Mouse (Mus musculus) embryonic facial prominence, embryonic 14.5 days (tissue): ENCODE measurements at regions not wholly inside any gene's neighbourhood (a gene's known extent, or its start where the extent isn't known, plus 50 kb on each side); places are given as distances from the start of the nearest gene placed in this dataset.

Experiments used
- ATAC-seq: fragments of 200-750 bp; cut with Nextera tagmentation; 2 replicates; pipeline ENCODE4 v1.8.0; 2017; ENCODE audit warnings: low read depth, moderate number of reproducible peaks, moderate TSS enrichment
- DNase-seq: peaks from one replicate; pipeline ENCODE4 v3.0.0-alpha.2; 2015; ENCODE audit warnings: low spot score
- H3K27ac ChIP-seq: fragments of 300-500 bp; sonication (generic); replicated peaks from 2 replicates; pipeline ENCODE4 v1.5.1; 2014; ENCODE audit warnings: low read depth, mild to moderate bottlenecking, low read length, moderate library complexity
- H3K27me3 ChIP-seq: fragments of 300-500 bp; sonication (generic); replicated peaks from 2 replicates; pipeline ENCODE4 v1.6.1; 2014; ENCODE audit warnings: low read length; ENCODE audit not compliant: control insufficient read depth, insufficient read depth
- H3K36me3 ChIP-seq: fragments of 300-500 bp; sonication (generic); 2 replicates; pipeline ENCODE4 v1.6.1; 2014; ENCODE audit warnings: low read length, mixed read lengths; ENCODE audit not compliant: control insufficient read depth, insufficient read depth
- H3K4me1 ChIP-seq: fragments of 300-500 bp; sonication (generic); 2 replicates; pipeline ENCODE4 v1.6.1; 2014; ENCODE audit warnings: antibody characterized with exemption, low read length; ENCODE audit not compliant: control insufficient read depth, insufficient read depth
- H3K4me2 ChIP-seq: fragments of 300-500 bp; sonication (generic); 2 replicates; pipeline ENCODE4 v1.6.1; 2014; ENCODE audit warnings: low read depth, mild to moderate bottlenecking, low read length, moderate library complexity, mixed read lengths
- H3K4me3 ChIP-seq: fragments of 300-500 bp; sonication (generic); 2 replicates; pipeline ENCODE4 v1.5.1; 2014; ENCODE audit warnings: low read depth, mild to moderate bottlenecking, low read length
- H3K9ac ChIP-seq: fragments of 300-500 bp; sonication (generic); 2 replicates; pipeline ENCODE4 v1.6.1; 2014; ENCODE audit warnings: low read depth, mild to moderate bottlenecking, low read length, moderate library complexity, mixed read lengths
- H3K9me3 ChIP-seq: fragments of 300-500 bp; sonication (generic); 2 replicates; pipeline ENCODE4 v1.6.1; 2016; ENCODE audit warnings: low read length; ENCODE audit not compliant: control insufficient read depth
- WGBS: fragments of 180-500 bp; shearing (Covaris S2); extraction: QIAGEN DNeasy Blood & Tissue Kit; methylation state at CpG from one replicate; pipeline ENCODE4 v1.1.7; 2014; 5-methylcytosine and 5-hydroxymethylcytosine counted together

DNA sequence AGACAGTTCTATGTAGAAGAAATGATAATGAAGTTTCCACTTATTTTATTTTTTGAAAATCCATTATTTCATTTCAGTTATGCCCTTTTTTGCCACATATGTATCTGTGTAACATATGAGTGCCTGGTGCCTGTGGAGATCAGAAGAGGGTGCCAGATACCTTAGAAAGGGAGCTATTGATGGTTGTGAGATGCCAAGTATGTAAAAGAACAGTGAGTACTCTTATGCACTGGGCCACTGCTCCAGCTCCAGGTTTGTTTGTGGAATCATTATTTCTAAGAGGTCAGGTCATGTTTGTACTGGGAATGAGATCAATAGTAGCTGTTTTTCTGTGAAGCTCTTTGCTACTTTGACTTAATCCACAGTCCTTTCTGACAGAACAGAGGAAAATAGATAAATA lies 68.1 kb downstream of the Cenpw start:
- DNase-seq (no peak), ATAC-seq (no peak)
- Histone ChIP-seq H3K4me2 (no peak overlapping the region), H3K27ac (no peak overlapping the region), H3K4me1 (no peaks in the 10 kb centered on the region), H3K9ac (no peak overlapping the region), H3K36me3 (no peaks in the 10 kb centered on the region), H3K9me3 (no peaks in the 10 kb centered on the region), H3K4me3 (no peak overlapping the region), H3K27me3 (no peaks in the 10 kb centered on the region)

DNA sequence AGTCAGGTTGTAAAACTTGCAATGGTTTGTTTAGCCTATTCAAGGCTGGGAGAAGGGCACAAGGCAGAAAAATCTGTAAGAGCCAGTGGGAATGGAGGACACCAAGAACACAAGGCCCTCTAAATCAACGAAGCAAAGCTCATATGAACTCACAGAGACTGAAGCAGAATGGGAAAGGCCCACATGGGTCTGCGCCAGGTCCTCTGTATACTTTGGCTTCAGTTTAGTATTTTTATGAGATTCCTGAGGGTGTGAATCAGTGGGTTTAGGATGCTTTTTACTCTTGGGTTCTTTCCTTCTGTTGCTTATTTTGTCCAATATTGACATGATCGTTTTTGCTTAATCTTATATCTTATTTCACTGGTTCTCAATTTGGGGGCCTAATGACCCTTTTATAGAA lies 90.0 kb downstream of the Cenpw start:
- H3K4me2 ChIP-seq, result no peak overlapping the region
- no peak overlapping the region for H3K9ac ChIP-seq
- ATAC-seq (no peak), DNase-seq (no peak)
- no peaks in the 10 kb centered on the region for H3K9me3 ChIP-seq
- H3K4me1 ChIP-seq, result no peaks in the 10 kb centered on the region
- H3K27me3 ChIP-seq, result no peaks in the 10 kb centered on the region
- no peaks in the 10 kb centered on the region for H3K36me3 ChIP-seq
- H3K27ac ChIP-seq, result no peak overlapping the region
- 63% methylated on average over 3 of the region's 3 CpGs for WGBS
- no peak overlapping the region for H3K4me3 ChIP-seq

DNA sequence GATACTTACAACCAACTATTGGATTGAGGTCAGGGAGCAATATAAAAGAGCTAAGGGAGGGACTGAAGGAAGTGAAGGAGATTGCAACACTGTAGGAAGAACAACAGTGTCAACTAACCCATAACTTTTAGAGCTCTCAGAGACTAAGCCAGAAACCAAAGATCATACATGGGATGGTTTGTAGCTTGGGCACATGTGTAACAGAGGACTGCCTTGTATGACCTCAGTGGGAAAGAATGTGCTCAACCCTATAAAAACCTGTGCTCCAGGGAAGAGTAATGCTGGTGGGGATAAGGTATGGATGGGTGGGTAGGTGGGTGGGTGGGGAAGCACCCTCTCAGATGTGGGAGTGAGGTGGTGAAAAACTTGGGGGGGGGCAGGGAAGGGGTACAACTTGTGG lies 97.9 kb downstream of the Cenpw start:
- Histone ChIP-seq H3K4me2 (no peak overlapping the region), H3K4me3 (no peak overlapping the region), H3K9ac (no peak overlapping the region), H3K4me1 (no peaks in the 10 kb centered on the region), H3K27me3 (no peaks in the 10 kb centered on the region), H3K9me3 (no peaks in the 10 kb centered on the region), H3K36me3 (no peaks in the 10 kb centered on the region), H3K27ac (no peak overlapping the region)
- ATAC-seq, result no peak
- no peak for DNase-seq

DNA sequence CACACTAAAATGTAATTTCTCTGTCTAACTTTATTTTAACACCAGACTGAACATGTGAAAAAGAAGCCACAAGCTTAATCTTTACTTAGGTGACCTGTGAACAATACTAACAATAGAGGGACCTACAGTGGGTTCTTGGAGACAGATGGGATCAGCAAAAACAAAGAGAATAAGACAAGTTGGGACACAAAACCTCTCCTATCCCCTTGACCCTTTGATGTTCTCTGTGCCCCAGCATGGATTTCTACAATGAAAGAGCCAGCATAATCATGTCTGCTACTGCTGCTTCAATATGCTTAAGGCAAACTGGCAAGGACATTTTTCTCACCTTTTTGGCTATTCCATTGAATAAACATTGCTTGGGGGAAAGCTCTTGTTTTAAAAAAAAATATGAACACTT lies 105.8 kb downstream of the Cenpw start:
- DNase-seq (no peak), ATAC-seq (no peak)
- H3K27ac ChIP-seq, result no peak overlapping the region
- no peaks in the 10 kb centered on the region for H3K9me3 ChIP-seq
- no peaks in the 10 kb centered on the region for H3K27me3 ChIP-seq
- H3K4me3 ChIP-seq, result no peak overlapping the region
- no peaks in the 10 kb centered on the region for H3K36me3 ChIP-seq
- H3K4me1 ChIP-seq, result no peaks in the 10 kb centered on the region
- H3K4me2 ChIP-seq, result no peak overlapping the region
- H3K9ac ChIP-seq, result no peak overlapping the region

DNA sequence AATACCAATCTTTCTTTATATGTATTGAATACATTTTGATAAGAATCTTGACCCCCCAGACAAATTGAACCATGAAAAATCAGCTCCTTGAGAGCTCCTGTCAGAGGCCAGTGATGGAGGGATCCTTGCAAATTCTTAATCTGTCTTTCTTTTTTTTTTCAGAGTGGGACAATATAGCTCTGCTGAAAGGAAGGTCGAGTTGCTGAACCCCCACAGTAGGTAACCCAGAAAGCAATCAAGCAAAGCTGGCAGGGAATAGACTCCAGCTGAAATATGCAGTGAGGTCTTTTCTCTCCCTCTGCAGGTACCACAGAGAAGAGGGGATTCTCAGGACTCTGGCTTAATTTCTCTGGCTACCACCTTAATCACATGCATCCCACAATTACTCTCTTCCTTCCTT lies 108.8 kb downstream of the Cenpw start:
- no peak for ATAC-seq
- no peaks in the 10 kb centered on the region for H3K36me3 ChIP-seq
- WGBS, result 5% methylated on average over 1 of the region's 1 CpGs
- no peak overlapping the region for H3K9ac ChIP-seq
- no peak for DNase-seq
- H3K27me3 ChIP-seq, result no peaks in the 10 kb centered on the region
- H3K4me2 ChIP-seq, result no peak overlapping the region
- no peaks in the 10 kb centered on the region for H3K9me3 ChIP-seq
- H3K4me1 ChIP-seq, result no peaks in the 10 kb centered on the region
- no peak overlapping the region for H3K4me3 ChIP-seq
- no peak overlapping the region for H3K27ac ChIP-seq

DNA sequence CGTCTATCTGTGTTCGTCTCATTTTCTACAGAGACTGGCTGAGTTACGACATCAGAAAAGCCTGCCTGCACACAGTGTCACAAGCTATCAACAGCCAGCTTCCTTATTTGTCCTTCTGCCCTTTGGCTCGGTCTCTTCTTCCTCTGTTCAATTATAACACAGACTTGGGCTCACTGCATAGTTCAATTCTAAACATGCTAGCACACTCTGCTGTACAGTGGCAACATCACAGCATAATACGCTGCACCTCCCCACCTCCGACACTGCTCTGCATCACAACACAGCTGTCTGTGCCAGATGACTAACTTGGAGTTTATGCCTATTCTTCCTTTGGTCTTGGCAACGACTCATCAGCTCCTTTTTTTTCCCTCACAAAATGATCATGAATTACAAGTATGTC lies 111.0 kb downstream of the Cenpw start:
- H3K9ac ChIP-seq, result no peak overlapping the region
- H3K4me3 ChIP-seq, result no peak overlapping the region
- H3K9me3 ChIP-seq, result no peaks in the 10 kb centered on the region
- H3K4me1 ChIP-seq, result no peaks in the 10 kb centered on the region
- no peak overlapping the region for H3K27ac ChIP-seq
- peak; percentile 74 for ATAC-seq
- DNase-seq, result peak; percentile 44
- no peaks in the 10 kb centered on the region for H3K27me3 ChIP-seq
- H3K4me2 ChIP-seq, result no peak overlapping the region
- no peaks in the 10 kb centered on the region for H3K36me3 ChIP-seq
- 39% methylated on average over 7 of the region's 7 CpGs for WGBS

DNA sequence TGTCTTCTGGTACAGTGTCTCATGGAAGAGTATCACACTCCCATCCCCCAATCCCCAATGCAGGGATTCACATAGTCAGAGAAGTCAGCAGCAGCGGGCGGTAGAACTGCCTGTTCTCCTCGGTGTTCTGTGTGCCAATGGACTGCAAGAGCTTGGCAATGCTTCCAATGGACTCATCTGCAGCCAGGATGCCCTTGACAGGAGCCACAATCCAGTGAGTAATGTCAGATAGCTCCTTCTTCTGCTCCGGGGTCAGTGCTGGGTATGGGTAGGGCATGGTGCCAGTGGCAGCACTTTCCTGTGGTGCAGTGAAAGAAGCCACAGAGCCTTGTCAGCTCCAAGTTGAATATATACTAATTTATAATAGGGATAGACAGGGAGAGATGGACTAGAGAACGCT lies 115.3 kb downstream of the Cenpw start:
- H3K4me1 ChIP-seq, result no peaks in the 10 kb centered on the region
- H3K36me3 ChIP-seq, result no peaks in the 10 kb centered on the region
- no peaks in the 10 kb centered on the region for H3K27me3 ChIP-seq
- DNase-seq, result no peak
- no peak overlapping the region for H3K27ac ChIP-seq
- ATAC-seq, result no peak
- WGBS, result 93% methylated on average over 5 of the region's 5 CpGs
- no peak overlapping the region for H3K9ac ChIP-seq
- no peak overlapping the region for H3K4me2 ChIP-seq
- H3K9me3 ChIP-seq, result no peaks in the 10 kb centered on the region
- no peak overlapping the region for H3K4me3 ChIP-seq

DNA sequence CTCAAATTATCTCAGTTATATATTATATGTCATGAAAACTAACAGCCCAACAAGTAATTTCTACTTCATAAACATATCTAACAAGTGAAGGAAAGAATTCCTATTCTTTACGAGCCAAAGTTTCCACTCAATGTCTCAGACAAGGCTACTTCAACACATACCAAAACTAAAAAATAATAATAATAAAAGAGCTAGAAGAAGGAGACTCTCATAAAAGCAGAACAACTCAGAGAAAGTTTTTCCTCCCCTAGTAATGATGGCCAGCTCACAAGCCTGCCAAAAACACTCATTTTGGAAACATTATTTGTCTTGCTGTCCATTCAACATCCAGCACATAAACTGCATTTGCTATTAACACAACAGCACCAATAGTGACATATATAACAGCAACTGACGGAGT lies 133.7 kb downstream of the Cenpw start:
- DNase-seq (peak; percentile 17), ATAC-seq (no peak)
- WGBS, result 69% methylated on average over 2 of the region's 2 CpGs
- Histone ChIP-seq H3K4me1 (no peaks in the 10 kb centered on the region), H3K4me2 (no peak overlapping the region), H3K9ac (no peak overlapping the region), H3K4me3 (no peak overlapping the region), H3K9me3 (no peaks in the 10 kb centered on the region), H3K36me3 (no peaks in the 10 kb centered on the region), H3K27ac (no peak overlapping the region), H3K27me3 (no peaks in the 10 kb centered on the region)

DNA sequence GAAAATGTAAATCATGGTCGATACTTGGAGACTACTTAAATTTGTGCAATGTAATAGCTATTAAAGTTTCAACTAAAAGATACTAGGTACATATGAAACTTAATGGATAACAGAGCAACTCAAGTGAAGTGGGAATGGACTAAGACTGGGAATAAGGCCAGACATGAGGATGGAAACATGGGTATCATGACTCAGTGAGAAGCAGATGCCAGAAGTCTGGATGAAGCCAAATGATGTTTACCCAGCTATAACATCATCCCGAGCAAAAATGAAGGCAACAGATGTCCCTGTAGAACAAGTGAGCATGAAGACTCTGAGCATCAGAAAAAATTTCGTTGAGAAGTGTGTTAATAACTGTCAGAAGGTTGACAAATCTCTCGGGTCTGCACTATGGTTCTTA lies 169.7 kb downstream of the Cenpw start:
- no peak overlapping the region for H3K9ac ChIP-seq
- H3K27me3 ChIP-seq, result no peaks in the 10 kb centered on the region
- ATAC-seq (no peak), DNase-seq (peak; percentile 20)
- no peaks in the 10 kb centered on the region for H3K9me3 ChIP-seq
- no peaks in the 10 kb centered on the region for H3K4me1 ChIP-seq
- H3K4me3 ChIP-seq, result no peak overlapping the region
- H3K4me2 ChIP-seq, result no peak overlapping the region
- no peaks in the 10 kb centered on the region for H3K36me3 ChIP-seq
- H3K27ac ChIP-seq, result no peak overlapping the region
- WGBS, result 55% methylated on average over 4 of the region's 4 CpGs
